Mouse (Mus musculus): ENCODE data around the gene Cpne9. TPM values are rescaled to one million over a fixed set of nuclear protein-coding genes. Genes with fewer than 3 reads are reported as not detected.

Gene Cpne9
- polyA plus RNA-seq, 2 experiments: 0.02 TPM; not detected in 1

DNA sequence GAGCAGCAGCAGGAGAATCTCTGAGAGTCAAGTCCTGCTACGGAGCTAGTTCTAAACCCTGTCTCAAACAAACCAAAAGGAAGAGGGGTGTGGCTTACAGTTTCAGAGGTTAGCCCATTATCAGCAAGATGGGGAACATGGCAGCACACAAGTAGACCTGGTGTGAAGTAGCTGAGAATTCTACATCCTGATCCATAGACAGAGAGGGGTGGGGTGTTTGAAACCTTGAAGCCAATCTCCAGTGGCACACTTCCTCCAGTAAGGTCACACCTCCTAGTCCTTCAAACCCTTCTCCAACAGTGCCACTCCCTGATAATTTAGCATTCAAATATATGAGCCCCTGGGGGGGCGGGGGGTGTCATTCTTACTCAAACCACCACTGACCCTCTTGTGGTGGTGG, 13.9 kb downstream of the Cpne9 start:
- WGBS (ENCODE audit: insufficient replicate concordance): 57% methylated on average over 2 of the region's 2 CpGs
- no peaks in the 10 kb centered on the region for H3K36me3 ChIP-seq (replicated peaks; ENCODE audit: control insufficient read depth, insufficient read depth, low read depth)
- H3K4me2 ChIP-seq (ENCODE audit: low read depth): no peak overlapping the region
- H3K27ac ChIP-seq: no peak overlapping the region
- no peaks in the 10 kb centered on the region for H3K27me3 ChIP-seq (ENCODE audit: control insufficient read depth, insufficient read depth, low read length)
- TF ChIP-seq EP300 (IDR thresholded peaks at IDR 0.05; ENCODE audit: low read depth) (no peak), CTCF (IDR thresholded peaks at IDR 0.05; ENCODE audit: low read depth) (no peak)
- H3K9me3 ChIP-seq (ENCODE audit: control insufficient read depth, low read length): no peaks in the 10 kb centered on the region
- no peak overlapping the region for H3K4me3 ChIP-seq (ENCODE audit: insufficient read depth in 1 of 2, low read depth in 2 of 2, low read length in 2 of 2)
- ATAC-seq (ENCODE audit: insufficient read depth) (no peak), DNase-seq (ENCODE audit: low read depth in 3 of 3, low spot score in 3 of 3) (no peak)
- H3K9ac ChIP-seq (replicated peaks): no peak overlapping the region
- H3K4me1 ChIP-seq (replicated peaks; ENCODE audit: control insufficient read depth in 2 of 2, insufficient read depth in 2 of 2, low read length in 1 of 2): no peaks in the 10 kb centered on the region

GRCm38 (mm10) chr6:113296639-113297038, 14.5 kb downstream of the Cpne9 start:
- H3K4me2 ChIP-seq (ENCODE audit: low read depth): no peak overlapping the region
- H3K27ac ChIP-seq: no peak overlapping the region
- TF ChIP-seq EP300 (IDR thresholded peaks at IDR 0.05; ENCODE audit: low read depth): no peak
- no peak for TF ChIP-seq CTCF (IDR thresholded peaks at IDR 0.05; ENCODE audit: low read depth)
- H3K4me1 ChIP-seq (replicated peaks; ENCODE audit: control insufficient read depth in 2 of 2, insufficient read depth in 2 of 2, low read length in 1 of 2): no peaks in the 10 kb centered on the region
- no peak overlapping the region for H3K9ac ChIP-seq (replicated peaks)
- no peak for DNase-seq (ENCODE audit: low read depth in 3 of 3, low spot score in 3 of 3)
- H3K9me3 ChIP-seq (ENCODE audit: control insufficient read depth, low read length): no peaks in the 10 kb centered on the region
- no peak for ATAC-seq (ENCODE audit: insufficient read depth)
- no peak overlapping the region for H3K4me3 ChIP-seq (ENCODE audit: insufficient read depth in 1 of 2, low read depth in 2 of 2, low read length in 2 of 2)
- 35% methylated on average over 4 of the region's 4 CpGs for WGBS (ENCODE audit: insufficient replicate concordance)
- H3K27me3 ChIP-seq (ENCODE audit: control insufficient read depth, insufficient read depth, low read length): no peaks in the 10 kb centered on the region
- H3K36me3 ChIP-seq (replicated peaks; ENCODE audit: control insufficient read depth, insufficient read depth, low read depth): no peaks in the 10 kb centered on the region

DNA sequence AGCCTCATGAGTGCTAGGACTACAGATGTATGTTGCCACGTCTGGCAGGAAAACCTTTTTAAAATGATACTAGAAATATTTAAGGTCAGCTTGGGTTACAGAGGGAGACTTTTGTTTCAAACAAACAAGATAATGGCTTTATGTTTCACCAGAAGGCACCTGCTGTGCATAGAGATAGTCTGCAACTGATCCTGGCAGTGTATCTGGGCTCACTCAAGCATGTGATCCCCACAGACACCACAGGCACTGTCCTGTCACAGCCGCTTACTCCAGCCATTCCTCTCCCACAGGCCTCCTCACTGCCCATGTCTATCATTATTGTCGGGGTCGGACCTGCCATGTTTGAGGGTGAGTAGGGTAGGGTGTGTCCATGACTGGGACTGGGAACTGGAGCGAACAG, 19.2 kb downstream of the Cpne9 start:
- Histone ChIP-seq H3K9ac (replicated peaks) (no peak overlapping the region), H3K9me3 (ENCODE audit: control insufficient read depth, low read length) (no peaks in the 10 kb centered on the region), H3K4me2 (ENCODE audit: low read depth) (no peak overlapping the region), H3K4me1 (replicated peaks; ENCODE audit: control insufficient read depth in 2 of 2, insufficient read depth in 2 of 2, low read length in 1 of 2) (peaks cover 4 to 8% of the 10 kb centered on the region in 2 experiments), H3K36me3 (replicated peaks; ENCODE audit: control insufficient read depth, insufficient read depth, low read depth) (no peaks in the 10 kb centered on the region), H3K4me3 (ENCODE audit: insufficient read depth in 1 of 2, low read depth in 2 of 2, low read length in 2 of 2) (no peak overlapping the region), H3K27ac (no peak overlapping the region), H3K27me3 (ENCODE audit: control insufficient read depth, insufficient read depth, low read length) (no peaks in the 10 kb centered on the region)
- DNase-seq (ENCODE audit: low read depth in 3 of 3, low spot score in 3 of 3): no peak
- ATAC-seq (ENCODE audit: insufficient read depth): no peak
- TF ChIP-seq EP300 (IDR thresholded peaks at IDR 0.05; ENCODE audit: low read depth) (no peak), CTCF (IDR thresholded peaks at IDR 0.05; ENCODE audit: low read depth) (no peak)
- WGBS (ENCODE audit: insufficient replicate concordance): 59% methylated on average over 5 of the region's 5 CpGs

DNA sequence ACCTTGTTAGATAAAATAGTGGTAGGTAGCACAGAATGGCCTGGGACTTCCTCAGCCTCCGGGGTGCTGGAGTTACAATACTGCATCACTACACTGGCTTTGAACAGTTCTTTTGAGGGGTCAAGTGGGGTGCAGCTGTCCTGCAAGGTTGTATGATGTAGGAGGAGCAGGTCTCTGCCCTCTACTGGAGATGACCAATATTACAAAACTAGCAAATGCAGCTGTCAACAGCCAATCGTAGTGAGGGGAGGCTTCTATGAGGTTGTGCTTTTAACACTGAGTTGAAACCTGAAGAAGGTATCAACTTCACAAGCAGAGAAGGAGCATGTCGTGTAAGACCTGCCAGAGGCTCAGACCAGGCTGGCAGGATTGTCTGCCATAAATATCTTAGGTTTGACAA, 20.2 kb downstream of the Cpne9 start:
- DNase-seq (ENCODE audit: low read depth in 3 of 3, low spot score in 3 of 3) (no peak), ATAC-seq (ENCODE audit: insufficient read depth) (no peak)
- Histone ChIP-seq H3K9ac (replicated peaks) (no peak overlapping the region), H3K4me2 (ENCODE audit: low read depth) (no peak overlapping the region), H3K36me3 (replicated peaks; ENCODE audit: control insufficient read depth, insufficient read depth, low read depth) (no peaks in the 10 kb centered on the region), H3K4me3 (ENCODE audit: insufficient read depth in 1 of 2, low read depth in 2 of 2, low read length in 2 of 2) (no peak overlapping the region), H3K27ac (no peak overlapping the region), H3K27me3 (ENCODE audit: control insufficient read depth, insufficient read depth, low read length) (no peaks in the 10 kb centered on the region), H3K4me1 (replicated peaks; ENCODE audit: control insufficient read depth in 2 of 2, insufficient read depth in 2 of 2, low read length in 1 of 2) (peaks cover 4 to 8% of the 10 kb centered on the region in 2 experiments), H3K9me3 (ENCODE audit: control insufficient read depth, low read length) (no peaks in the 10 kb centered on the region)
- WGBS (ENCODE audit: insufficient replicate concordance): 14% methylated on average over 3 of the region's 3 CpGs
- TF ChIP-seq CTCF (IDR thresholded peaks at IDR 0.05; ENCODE audit: low read depth) (peak; percentile 57), EP300 (IDR thresholded peaks at IDR 0.05; ENCODE audit: low read depth) (no peak)

DNA sequence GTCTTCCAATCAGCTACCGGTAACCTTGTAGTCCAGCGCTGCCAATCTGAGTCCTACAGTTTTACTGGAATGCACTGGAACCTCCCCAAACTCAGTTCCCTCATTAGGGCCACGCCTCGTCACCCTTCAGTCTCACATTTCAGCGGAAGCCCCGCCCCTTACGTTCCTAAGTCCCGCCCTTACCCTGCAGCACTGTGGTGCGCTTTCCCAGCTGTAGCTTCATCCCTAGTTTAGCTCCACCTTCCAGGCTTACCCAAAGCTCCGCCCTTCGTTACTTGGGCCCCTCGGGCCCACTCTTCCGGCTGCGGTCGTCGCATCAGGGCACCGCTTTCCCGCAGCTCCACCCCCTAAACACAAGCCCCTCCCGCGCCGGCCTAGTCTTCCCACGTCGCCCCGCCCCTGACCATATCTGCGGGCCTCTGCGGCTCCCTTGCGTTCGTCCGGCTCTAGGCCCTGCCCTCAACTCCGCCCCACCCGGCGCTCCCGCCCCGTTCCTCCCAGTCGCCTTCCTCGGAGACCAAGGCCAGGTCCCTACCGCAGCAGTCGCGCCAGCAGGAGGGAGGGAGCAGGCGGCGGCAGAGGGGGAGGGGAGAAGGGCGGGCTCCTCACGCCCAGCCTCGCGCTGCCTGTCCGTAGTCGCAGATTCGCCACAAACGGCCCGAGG, 24.3 kb downstream of the Cpne9 start:
- Histone ChIP-seq H3K36me3 (replicated peaks; ENCODE audit: control insufficient read depth, insufficient read depth, low read depth) (peaks cover 13% of the 10 kb centered on the region), H3K27ac (peak overlapping the region; percentile 96), H3K9ac (replicated peaks) (peak overlapping the region; percentile 98), H3K4me2 (ENCODE audit: low read depth) (peak overlapping the region; percentile 86), H3K27me3 (ENCODE audit: control insufficient read depth, insufficient read depth, low read length) (no peaks in the 10 kb centered on the region), H3K9me3 (ENCODE audit: control insufficient read depth, low read length) (no peaks in the 10 kb centered on the region), H3K4me3 (ENCODE audit: insufficient read depth in 1 of 2, low read depth in 2 of 2, low read length in 2 of 2) (peak overlapping the region; percentile 85 to 98), H3K4me1 (replicated peaks; ENCODE audit: control insufficient read depth in 2 of 2, insufficient read depth in 2 of 2, low read length in 1 of 2) (peaks cover 12 to 13% of the 10 kb centered on the region in 2 experiments)
- DNase-seq (ENCODE audit: low read depth in 3 of 3, low spot score in 3 of 3) (peak; percentile 97 to 99 (median 97)), ATAC-seq (ENCODE audit: insufficient read depth) (peak; percentile 94)
- TF ChIP-seq EP300 (IDR thresholded peaks at IDR 0.05; ENCODE audit: low read depth) (peak; percentile 47; the same call in 1 of the 2 replicates), CTCF (IDR thresholded peaks at IDR 0.05; ENCODE audit: low read depth) (no peak)
- WGBS (ENCODE audit: insufficient replicate concordance): under 1% methylated on average over 50 of the region's 50 CpGs

All from liver, embryonic 14.5 days (tissue).